Mouse (Mus musculus) bone marrow macrophage, adult 2 months (primary cell): ENCODE data around the gene Hs6st2.

Source experiments
- CTCF ChIP-seq: IDR thresholded peaks from 2 replicates; pipeline ENCODE4 v1.5.1; 2012; ENCODE audit warnings: low read depth, mild to moderate bottlenecking, low read length, moderate library complexity
- POLR2A ChIP-seq: IDR thresholded peaks from 2 replicates; pipeline ENCODE4 v1.6.1; 2012; ENCODE audit warnings: mild to moderate bottlenecking, low read depth, low read length, borderline replicate concordance

DNA sequence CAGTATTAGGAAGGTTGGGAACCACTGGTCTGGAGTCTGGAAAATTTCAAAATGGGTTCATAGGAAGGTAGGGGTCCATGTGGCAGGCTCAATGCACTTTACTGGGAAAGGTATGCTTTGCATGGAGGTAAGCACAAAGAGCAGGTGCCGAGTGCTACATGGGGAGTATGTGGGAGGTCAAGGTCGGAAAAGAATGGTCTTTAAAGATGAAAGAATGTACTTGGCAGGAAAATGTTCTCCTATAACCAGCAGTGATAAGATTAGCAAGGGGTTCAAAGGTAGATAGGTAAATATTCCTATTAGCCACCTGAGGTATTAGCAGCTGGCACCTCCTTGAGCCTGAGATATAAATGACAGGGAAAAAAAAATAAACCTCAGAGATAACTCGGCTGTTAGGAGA lies 338.1 kb downstream of the Hs6st2 start:
- no peak for TF ChIP-seq CTCF
- TF ChIP-seq POLR2A, result no peak
